Mouse (Mus musculus) ES-Bruce4 (cell line): ENCODE measurements around the gene Retreg1.

Experiments
- CTCF ChIP-seq: IDR thresholded peaks from one replicate; pipeline ENCODE4 v1.8.1; 2011; ENCODE audit warnings: low read depth, low read length
- POLR2A ChIP-seq: IDR thresholded peaks from one replicate; pipeline ENCODE4 v1.8.1; 2011; ENCODE audit warnings: low read length; ENCODE audit not compliant: insufficient read depth

DNA sequence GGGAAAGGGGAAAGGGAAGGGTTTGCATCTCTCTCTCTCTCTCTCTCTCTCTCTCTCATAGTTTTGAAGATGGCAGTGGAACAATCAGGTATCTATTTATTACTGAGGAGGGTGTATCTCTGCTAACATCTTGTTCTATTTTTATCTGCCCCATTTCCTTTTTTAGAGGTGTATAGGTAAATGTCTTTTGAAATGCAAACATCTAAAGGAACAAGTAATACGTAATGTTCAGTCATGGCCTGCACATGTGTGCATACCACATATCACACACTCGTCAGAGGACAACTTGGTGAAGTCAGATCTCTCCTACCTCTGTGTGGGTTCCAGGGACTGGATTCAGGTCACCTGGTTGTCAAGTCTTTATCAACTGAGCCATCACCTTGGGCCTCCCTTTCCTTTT, 25.8 kb upstream of the Retreg1 start:
- no peak for TF ChIP-seq CTCF
- TF ChIP-seq POLR2A, result no peak
